Mouse (Mus musculus) kidney, postnatal 0 days (tissue): ENCODE data around the gene Bag3. TPM values are rescaled to one million over a fixed set of nuclear protein-coding genes. Genes with fewer than 3 reads are reported as not detected.
"Not testable (repeated sequence)": the region's sequence is repeated elsewhere in the genome, so short reads cannot be mapped to it uniquely, and the experiment has no call there.

Experiments used
- ATAC-seq: fragments of 200-750 bp; cut with Nextera tagmentation; replicated peaks from 2 replicates; pipeline ENCODE4 v1.8.0; 2017; ENCODE audit warnings: low read depth, moderate number of reproducible peaks, moderate TSS enrichment, moderate library complexity; ENCODE audit not compliant: low FRiP score
- DNase-seq: peaks from one replicate; pipeline ENCODE4 v3.0.0-alpha.2; 2016; ENCODE audit warnings: low spot score
- H3K27ac ChIP-seq: fragments of 300-500 bp; sonication (generic); 2 replicates; pipeline ENCODE4 v1.5.1; 2014; ENCODE audit warnings: mild to moderate bottlenecking
- H3K27me3 ChIP-seq: fragments of 300-500 bp; sonication (generic); 2 replicates; pipeline ENCODE4 v1.6.1; 2014; ENCODE audit warnings: low read length, mixed read lengths; ENCODE audit not compliant: insufficient read depth
- H3K36me3 ChIP-seq: fragments of 300-500 bp; sonication (generic); 2 replicates; pipeline ENCODE4 v1.6.1; 2014; ENCODE audit warnings: low read length, mixed read lengths; ENCODE audit not compliant: insufficient read depth
- H3K4me1 ChIP-seq: fragments of 300-500 bp; sonication (generic); replicated peaks from 2 replicates; pipeline ENCODE4 v1.6.1; 2014; ENCODE audit warnings: antibody characterized with exemption, low read length, mixed read lengths; ENCODE audit not compliant: insufficient read depth
- H3K4me2 ChIP-seq: fragments of 300-500 bp; sonication (generic); 2 replicates; pipeline ENCODE4 v1.6.1; 2014; ENCODE audit warnings: mild to moderate bottlenecking, low read length, moderate library complexity, mixed read lengths
- H3K4me3 ChIP-seq: fragments of 300-500 bp; sonication (generic); replicated peaks from 2 replicates; pipeline ENCODE4 v1.5.1; 2014; ENCODE audit warnings: low read depth, low read length
- H3K9ac ChIP-seq: fragments of 300-500 bp; sonication (generic); 2 replicates; pipeline ENCODE4 v1.6.1; 2014; ENCODE audit warnings: low read depth, low read length
- H3K9me3 ChIP-seq: fragments of 300-500 bp; sonication (generic); replicated peaks from 2 replicates; pipeline ENCODE4 v1.6.1; 2016; ENCODE audit warnings: low read length, inconsistent platforms, mixed read lengths
- CTCF ChIP-seq: IDR thresholded peaks from 2 replicates; pipeline ENCODE4 v1.5.1; 2016; ENCODE audit warnings: antibody characterized with exemption, low read depth, mild to moderate bottlenecking, moderate library complexity
- WGBS: fragments of 180-500 bp; shearing (Covaris S2); extraction: QIAGEN DNeasy Blood & Tissue Kit; methylation state at CpG from one replicate; pipeline ENCODE4 v1.1.7; 2014; 5-methylcytosine and 5-hydroxymethylcytosine counted together
- polyA plus RNA-seq: library from polyadenylated mRNA; unstranded; fragments of >200 nt; fragmentation: Nextera tagmentation; extraction: Ambion mirVana; gene quantifications from 2 replicates; pipeline ENCODE4 v1.2.1, GENCODE M21; 2015

The Bag3 gene
- polyA plus RNA-seq, 1 experiment from 2014 or later, result 15.1 TPM

DNA sequence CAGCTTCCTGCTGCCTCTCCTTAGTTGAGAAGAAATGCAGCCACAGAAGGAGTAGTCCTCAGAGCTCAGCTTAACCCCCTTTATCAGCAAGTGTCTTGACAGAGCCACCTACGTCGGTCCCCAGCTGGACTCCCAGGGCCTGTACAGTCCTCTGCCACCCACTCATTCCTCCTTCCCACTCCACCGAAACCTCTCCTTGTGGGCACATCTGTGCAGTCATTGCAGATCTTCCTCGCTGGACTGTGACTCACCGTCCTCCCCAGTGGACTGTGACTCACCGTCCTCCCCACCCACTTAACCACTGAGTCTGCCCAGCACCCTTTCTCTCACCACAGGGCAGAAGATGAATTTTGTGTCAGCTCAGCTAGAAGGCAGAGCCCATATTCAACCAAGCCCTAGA is 31.1 kb downstream of the Bag3 start:
- 56% methylated on average over 6 of the region's 6 CpGs for WGBS
- H3K4me1 ChIP-seq, result no peaks in the 10 kb centered on the region
- H3K9me3 ChIP-seq, result no peaks in the 10 kb centered on the region
- no peak overlapping the region for H3K4me2 ChIP-seq
- ATAC-seq (no peak; the same call in 1 of the 2 replicates), DNase-seq (peak; percentile 34)
- TF ChIP-seq CTCF, result no peak
- H3K4me3 ChIP-seq, result no peak overlapping the region
- no peak overlapping the region for H3K9ac ChIP-seq
- no peaks in the 10 kb centered on the region for H3K36me3 ChIP-seq
- no peaks in the 10 kb centered on the region for H3K27me3 ChIP-seq
- no peak overlapping the region for H3K27ac ChIP-seq

GRCm38 (mm10) chr7:128555141-128555750 is 31.8 kb downstream of the Bag3 start:
- DNase-seq (no peak), ATAC-seq (no peak)
- Histone ChIP-seq H3K4me3 (no peak overlapping the region), H3K9ac (no peak overlapping the region), H3K36me3 (no peaks in the 10 kb centered on the region), H3K9me3 (no peaks in the 10 kb centered on the region), H3K27ac (no peak overlapping the region), H3K4me1 (no peaks in the 10 kb centered on the region), H3K27me3 (no peaks in the 10 kb centered on the region), H3K4me2 (no peak overlapping the region)
- TF ChIP-seq CTCF, result no peak
- whole genome bisulfite sequencing, result 77% methylated on average over 5 of the region's 5 CpGs

GRCm38 (mm10) chr7:128556923-128557430 is 33.6 kb downstream of the Bag3 start:
- H3K9ac ChIP-seq, result no peak overlapping the region
- ATAC-seq (no peak), DNase-seq (no peak)
- H3K4me3 ChIP-seq, result no peak overlapping the region
- H3K4me2 ChIP-seq, result no peak overlapping the region
- TF ChIP-seq CTCF, result no peak
- 83% methylated on average over 1 of the region's 1 CpGs for WGBS
- H3K27ac ChIP-seq, result no peak overlapping the region
- H3K4me1 ChIP-seq, result no peaks in the 10 kb centered on the region
- no peaks in the 10 kb centered on the region for H3K27me3 ChIP-seq
- no peaks in the 10 kb centered on the region for H3K36me3 ChIP-seq
- no peaks in the 10 kb centered on the region for H3K9me3 ChIP-seq

DNA sequence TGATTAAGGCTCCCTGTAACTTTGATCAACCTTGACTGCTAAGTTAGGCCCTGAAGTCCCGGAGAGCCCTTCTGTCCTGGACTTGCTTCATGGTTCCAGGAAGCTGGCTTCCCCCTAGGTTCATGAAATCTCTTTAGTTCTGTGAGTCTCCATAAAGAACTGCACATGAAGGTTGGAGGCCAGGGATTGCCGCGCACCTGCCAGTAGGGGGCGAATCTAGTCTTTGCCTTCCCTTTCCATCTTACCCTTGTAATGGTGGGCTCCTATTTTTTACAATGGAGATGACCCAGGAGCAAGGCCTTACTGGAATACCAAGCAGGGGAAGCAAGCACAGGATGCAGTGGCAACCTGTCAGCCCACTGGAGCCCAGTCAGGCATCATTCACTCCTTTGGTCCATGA is 40.0 kb downstream of the Bag3 start:
- H3K4me2 ChIP-seq, result no peak overlapping the region
- no peaks in the 10 kb centered on the region for H3K27me3 ChIP-seq
- ATAC-seq (no peak), DNase-seq (peak; percentile 31)
- peak; percentile 69 for TF ChIP-seq CTCF
- 46% methylated on average over 4 of the region's 4 CpGs for WGBS
- no peaks in the 10 kb centered on the region for H3K4me1 ChIP-seq
- H3K9me3 ChIP-seq, result no peaks in the 10 kb centered on the region
- H3K36me3 ChIP-seq, result no peaks in the 10 kb centered on the region
- no peak overlapping the region for H3K4me3 ChIP-seq
- H3K27ac ChIP-seq, result no peak overlapping the region
- H3K9ac ChIP-seq, result no peak overlapping the region

- no peak for ATAC-seq
- WGBS, result 48% methylated on average over 7 of the region's 7 CpGs
Observed at GRCm38 (mm10) chr7:128566311-128566710, 42.9 kb downstream of the Bag3 start.

DNA sequence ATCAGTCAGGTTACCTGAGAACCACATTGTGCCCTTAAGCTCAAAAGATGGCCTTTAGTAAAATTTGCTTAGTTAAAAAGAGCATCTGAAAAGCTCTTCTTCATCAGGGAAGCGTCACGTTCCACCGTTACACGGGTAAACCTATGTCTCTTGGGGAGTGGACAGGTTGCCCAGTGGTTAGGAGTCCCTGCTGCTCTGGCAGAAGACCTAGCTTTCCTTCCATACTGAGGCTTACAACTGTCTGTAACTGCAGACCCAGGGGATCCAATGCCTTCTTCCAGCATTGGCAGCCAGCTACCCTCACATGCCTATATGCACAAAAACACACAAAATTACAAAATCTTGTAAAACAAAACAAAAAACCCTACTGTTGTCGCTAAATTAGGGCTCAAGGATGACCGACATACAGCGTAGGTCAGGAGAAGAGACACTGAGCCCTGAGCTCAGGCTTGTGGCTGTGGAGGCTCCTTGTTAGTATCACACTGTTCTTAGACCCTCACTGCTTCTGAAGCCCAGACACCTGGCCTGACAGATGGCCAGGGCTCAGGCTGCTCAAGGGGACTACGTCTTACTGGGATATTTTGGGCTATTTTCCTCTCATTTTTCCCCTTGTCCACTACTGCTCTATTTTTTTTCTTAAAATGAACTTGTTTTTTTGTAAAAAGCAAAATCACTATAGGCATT is 44.3 kb downstream of the Bag3 start:
- H3K9me3 ChIP-seq, result no peaks in the 10 kb centered on the region
- no peaks in the 10 kb centered on the region for H3K36me3 ChIP-seq
- H3K27me3 ChIP-seq, result no peaks in the 10 kb centered on the region
- WGBS, result 91% methylated on average over 8 of the region's 8 CpGs
- no peak for TF ChIP-seq CTCF
- H3K9ac ChIP-seq, result no peak overlapping the region
- ATAC-seq, result no peak
- H3K27ac ChIP-seq, result no peak overlapping the region
- H3K4me3 ChIP-seq, result no peak overlapping the region
- H3K4me1 ChIP-seq, result no peaks in the 10 kb centered on the region
- H3K4me2 ChIP-seq, result no peak overlapping the region
- DNase-seq, result no peak

More at GRCm38 (mm10) chr7:128566311-128566710, 42.9 kb downstream of the Bag3 start:
- Histone ChIP-seq H3K9ac (no peak overlapping the region), H3K4me1 (no peaks in the 10 kb centered on the region), H3K9me3 (no peaks in the 10 kb centered on the region), H3K4me3 (no peak overlapping the region), H3K27ac (no peak overlapping the region), H3K4me2 (no peak overlapping the region), H3K36me3 (no peaks in the 10 kb centered on the region), H3K27me3 (no peaks in the 10 kb centered on the region)
- DNase-seq, result no peak
- peak; percentile 8; the same call in 1 of the 2 replicates for TF ChIP-seq CTCF

GRCm38 (mm10) chr7:128569429-128569828 is 46.0 kb downstream of the Bag3 start:
- not testable (repeated sequence) for H3K4me2 ChIP-seq, H3K36me3 ChIP-seq, H3K9me3 ChIP-seq, H3K4me3 ChIP-seq, DNase-seq, H3K9ac ChIP-seq, H3K27ac ChIP-seq, ATAC-seq, H3K27me3 ChIP-seq, H3K4me1 ChIP-seq
- 94% methylated on average over 2 of the region's 2 CpGs for WGBS
